Mouse (Mus musculus): ENCODE measurements around the gene Wnt7a.

GRCm38 (mm10) chr6:91372586-91372971 is 38.6 kb downstream of the Wnt7a start:
- TF ChIP-seq CTCF (IDR thresholded peaks at IDR 0.05; ENCODE audit: insufficient read depth, low read depth, low read length) (no peak), POLR2A (IDR thresholded peaks at IDR 0.05; ENCODE audit: insufficient read depth, low read depth, low read length) (no peak)
